Mouse (Mus musculus) CH12.LX (cell line): Measurements from ENCODE around the gene Cysrt1. TPM values are rescaled to one million over a fixed set of nuclear protein-coding genes. Genes with fewer than 3 reads are reported as not detected.

Source experiments
- DNase-seq: peaks from one replicate; pipeline ENCODE4 v3.0.0-alpha.2; 2013; ENCODE audit errors: extremely low read depth
- H3K27ac ChIP-seq: 2 replicates; pipeline ENCODE4 v1.5.1; 2012; ENCODE audit warnings: low read depth, mild to moderate bottlenecking, control low read depth, moderate library complexity; ENCODE audit not compliant: insufficient read depth
- H3K27me3 ChIP-seq: replicated peaks from 2 replicates; pipeline ENCODE3; 2012; ENCODE audit warnings: inconsistent platforms
- H3K36me3 ChIP-seq, 2 experiments: replicated peaks in 1 of 2; 2 replicates each; pipeline versions ENCODE3 to v1.6.1; 2012; ENCODE audit warnings: inconsistent platforms in 1 of 2, low read length in 1 of 2, mild to moderate bottlenecking in 1 of 2, mixed read lengths in 1 of 2, moderate library complexity in 1 of 2; ENCODE audit not compliant: control insufficient read depth in 1 of 2, insufficient read depth in 1 of 2
- H3K4me1 ChIP-seq, 2 experiments: 2 replicates each; pipeline ENCODE4 v1.6.1; 2012; ENCODE audit warnings: inconsistent platforms in 1 of 2, moderate library complexity in 1 of 2; ENCODE audit not compliant: insufficient read depth in 2 of 2, control insufficient read depth in 1 of 2
- H3K4me2 ChIP-seq: 2 replicates; pipeline ENCODE4 v1.6.1; 2012; ENCODE audit warnings: low read depth, mild to moderate bottlenecking, control low read depth; ENCODE audit not compliant: poor library complexity, insufficient read depth, severe bottlenecking
- H3K4me3 ChIP-seq, 3 experiments: fragments of 150-350 bp in 1 of 3; sonication (generic) in 1 of 3; replicated peaks in 1 of 3; 2 replicates each; pipeline versions ENCODE3 to v1.5.1; 2011 to 2012; ENCODE audit warnings: low read depth in 2 of 3, low read length in 2 of 3, mild to moderate bottlenecking in 2 of 3, moderate library complexity in 2 of 3, control low read depth in 1 of 3, improper control_type of control experiment in 1 of 3, inconsistent platforms in 1 of 3, mixed read lengths in 1 of 3; ENCODE audit not compliant: poor library complexity in 1 of 3
- H3K79me2 ChIP-seq: replicated peaks from 2 replicates; pipeline ENCODE4 v1.6.1; 2012; ENCODE audit warnings: mild to moderate bottlenecking, moderate library complexity; ENCODE audit not compliant: control insufficient read depth, poor library complexity, insufficient read depth, severe bottlenecking; ENCODE audit errors: extremely low read depth
- H3K9ac ChIP-seq: 2 replicates; pipeline ENCODE4 v1.6.1; 2012; ENCODE audit warnings: low read depth, mild to moderate bottlenecking, control low read depth, moderate library complexity; ENCODE audit not compliant: insufficient read depth
- H3K9me3 ChIP-seq: replicated peaks from 2 replicates; pipeline ENCODE3; 2012; ENCODE audit warnings: low read length, inconsistent platforms, mixed read lengths
- CHD2 ChIP-seq: IDR thresholded peaks from 2 replicates; pipeline ENCODE4 v1.6.1; 2011; ENCODE audit warnings: low read length, improper control_type of control experiment
- CTCF ChIP-seq, 2 experiments: IDR thresholded peaks in 1 of 2; conservative IDR thresholded peaks in 1 of 2; 2 replicates each; pipeline ENCODE4 v1.5.1; 2011 to 2012; ENCODE audit warnings: low read depth in 2 of 2, low read length in 2 of 2, improper control_type of control experiment in 1 of 2, inconsistent platforms in 1 of 2, mild to moderate bottlenecking in 1 of 2, moderate library complexity in 1 of 2
- E2F4 ChIP-seq: IDR thresholded peaks from 2 replicates; pipeline ENCODE4 v1.6.1; 2011; ENCODE audit warnings: low read depth, low read length, improper control_type of control experiment; ENCODE audit not compliant: insufficient replicate concordance
- GABPA ChIP-seq: IDR thresholded peaks from 2 replicates; pipeline ENCODE4 v1.6.1; 2012; ENCODE audit warnings: low read depth, low read length, improper control_type of control experiment, inconsistent platforms; ENCODE audit not compliant: insufficient replicate concordance
- HCFC1 ChIP-seq: IDR thresholded peaks from 2 replicates; pipeline ENCODE4 v1.6.1; 2012; ENCODE audit warnings: low read depth, mild to moderate bottlenecking, inconsistent platforms, low read length, improper control_type of control experiment
- IRF4 ChIP-seq: IDR thresholded peaks from 2 replicates; pipeline ENCODE4 v1.6.1; 2014; ENCODE audit warnings: low read depth, mild to moderate bottlenecking, inconsistent platforms, low read length, improper control_type of control experiment
- JUN ChIP-seq: IDR thresholded peaks from 2 replicates; pipeline ENCODE4 v1.6.1; 2011; ENCODE audit warnings: low read depth, mild to moderate bottlenecking, low read length, improper control_type of control experiment, moderate library complexity; ENCODE audit not compliant: insufficient read depth
- JUND ChIP-seq: conservative IDR thresholded peaks from 2 replicates; pipeline ENCODE4 v1.6.1; 2011; ENCODE audit warnings: low read depth, low read length, improper control_type of control experiment
- KAT2A ChIP-seq: IDR thresholded peaks from 2 replicates; pipeline ENCODE4 v1.6.1; 2012; ENCODE audit warnings: low read length, improper control_type of control experiment, inconsistent platforms; ENCODE audit not compliant: insufficient replicate concordance
- MAFK ChIP-seq: IDR thresholded peaks from 2 replicates; pipeline ENCODE4 v1.6.1; 2011; ENCODE audit warnings: low read length, improper control_type of control experiment; ENCODE audit not compliant: insufficient replicate concordance
- MAZ ChIP-seq: IDR thresholded peaks from 2 replicates; pipeline ENCODE4 v1.6.1; 2012; ENCODE audit warnings: low read depth, mild to moderate bottlenecking, inconsistent platforms, low read length, improper control_type of control experiment, moderate library complexity
- MXI1 ChIP-seq: IDR thresholded peaks from 2 replicates; pipeline ENCODE4 v1.6.1; 2011; ENCODE audit warnings: mild to moderate bottlenecking, low read depth, low read length, improper control_type of control experiment
- MYC ChIP-seq: IDR thresholded peaks from 2 replicates; pipeline ENCODE4 v1.6.1; 2011; ENCODE audit warnings: low read depth, mild to moderate bottlenecking, improper control_type of control experiment, low read length
- NELFE ChIP-seq: IDR thresholded peaks from 2 replicates; pipeline ENCODE4 v1.6.1; 2011; ENCODE audit warnings: low read depth, low read length, improper control_type of control experiment
- NRF1 ChIP-seq: IDR thresholded peaks from 2 replicates; pipeline ENCODE4 v1.6.1; 2014; ENCODE audit warnings: low read depth, mild to moderate bottlenecking, inconsistent platforms, low read length, improper control_type of control experiment, moderate library complexity
- POLR2A ChIP-seq: IDR thresholded peaks from 2 replicates; pipeline ENCODE4 v1.6.1; 2011; ENCODE audit warnings: low read depth, mild to moderate bottlenecking, improper control_type of control experiment, low read length
- POLR2AphosphoS2 ChIP-seq: IDR thresholded peaks from 2 replicates; pipeline ENCODE4 v1.6.1; 2011; ENCODE audit warnings: low read depth, low read length, improper control_type of control experiment
- RAD21 ChIP-seq: IDR thresholded peaks from 2 replicates; pipeline ENCODE4 v1.6.1; 2011; ENCODE audit warnings: low read depth, mild to moderate bottlenecking, low read length, improper control_type of control experiment, moderate library complexity
- RCOR1 ChIP-seq: conservative IDR thresholded peaks from 2 replicates; pipeline ENCODE4 v1.6.1; 2012; ENCODE audit warnings: low read depth, mild to moderate bottlenecking, inconsistent platforms, low read length, improper control_type of control experiment
- SMC3 ChIP-seq: IDR thresholded peaks from 2 replicates; pipeline ENCODE4 v1.6.1; 2011; ENCODE audit warnings: low read depth, low read length, improper control_type of control experiment
- TBP ChIP-seq: conservative IDR thresholded peaks from 2 replicates; pipeline ENCODE4 v1.6.1; 2011; ENCODE audit warnings: low read depth, low read length, improper control_type of control experiment
- TCF12 ChIP-seq: IDR thresholded peaks from 2 replicates; pipeline ENCODE4 v1.6.1; 2014; ENCODE audit warnings: low read depth, mild to moderate bottlenecking, inconsistent platforms, low read length, improper control_type of control experiment
- ZKSCAN1 ChIP-seq: IDR thresholded peaks from 2 replicates; pipeline ENCODE4 v1.6.1; 2012; ENCODE audit warnings: low read depth, inconsistent platforms, low read length, improper control_type of control experiment, borderline replicate concordance
- ZMIZ1 ChIP-seq: IDR thresholded peaks from 2 replicates; pipeline ENCODE4 v1.6.1; 2012; ENCODE audit warnings: low read depth, mild to moderate bottlenecking, inconsistent platforms, low read length, improper control_type of control experiment
- ZNF384 ChIP-seq: IDR thresholded peaks from 2 replicates; pipeline ENCODE4 v1.6.1; 2012; ENCODE audit warnings: low read depth, low read length, improper control_type of control experiment, inconsistent platforms
- dilution Hi-C: fragments of 300-500 bp; cut with MboI; formaldehyde crosslinking; loops from 2 replicates; pipeline ENCODE4 v1.14.3; 2020; ENCODE audit warnings: low sequenced_read_pairs; ENCODE audit not compliant: extremely low pct_unique_long_range_greater_than_20kb, extremely low pct_ligation_motif_present
- in situ Hi-C: fragments of 300-500 bp; cut with MboI; formaldehyde crosslinking; loops from 3 replicates; pipeline ENCODE4 v1.14.3; 2019; ENCODE audit warnings: low sequenced_read_pairs, low pct_ligation_motif_present, low pct_unique_long_range_greater_than_20kb, mixed read lengths
- polyA plus RNA-seq: library from polyadenylated mRNA; unstranded; fragments of >175 nt; gene quantifications from 2 replicates; pipeline ENCODE4 v1.2.1, GENCODE M21; 2012; ENCODE audit warnings: low read depth; ENCODE audit not compliant: insufficient read length
- total RNA-seq, 2 experiments: library from RNA; depleted of rRNA; stranded (reverse); fragments of 300-350 nt in 1 of 2; fragments of >200 nt in 1 of 2; gene quantifications; 2 replicates each; pipeline ENCODE4 v1.2.3; 2012 to 2014

Cysrt1 gene
- total and polyA plus RNA-seq, 3 experiments: not detected

- TF ChIP-seq CHD2: 0 out of 2 replicates have a peak, but pooled peaks have one; percentile 24
- peak; percentile 65; the same call in 1 of the 2 replicates for TF ChIP-seq RCOR1
- peak; percentile 22; the same call in 1 of the 2 replicates for TF ChIP-seq MAZ
- no peak for TF ChIP-seq JUN
- no peak for TF ChIP-seq GABPA
- no peak for TF ChIP-seq E2F4
- no peak for TF ChIP-seq MAFK
- no peak for TF ChIP-seq CTCF (conservative IDR thresholded peaks at IDR 0.05 in 1 of 2, IDR thresholded peaks at IDR 0.05 in 1 of 2; ENCODE audit: low read depth in 2 of 2, low read length in 2 of 2)
- TF ChIP-seq POLR2A: peak; percentile 33; the same call in 1 of the 2 replicates
- TF ChIP-seq RAD21: no peak
These were observed 47.6 kb downstream of the Cysrt1 start (continued) for GRCm38 (mm10) chr2:25194486-25195171.

- DNase-seq: no peak
- TF ChIP-seq GABPA: no peak
- no peak for TF ChIP-seq MXI1
- no peak for TF ChIP-seq SMC3
- no peak for TF ChIP-seq POLR2AphosphoS2
- no peak for TF ChIP-seq KAT2A
- TF ChIP-seq MYC: 0 out of 2 replicates have a peak, but pooled peaks have one; percentile 15
- dilution Hi-C loops (no loop called here), in situ Hi-C loops (no loop called here)
- no peaks in the 10 kb centered on the region for H3K9me3 ChIP-seq
- peak overlapping the region; percentile 99 for H3K4me2 ChIP-seq
- H3K36me3 ChIP-seq: peaks cover 2 to 34% of the 10 kb centered on the region in 2 experiments
- H3K4me1 ChIP-seq: peaks cover 14 to 36% of the 10 kb centered on the region in 2 experiments
- H3K27ac ChIP-seq: peak overlapping the region; percentile 98
- H3K9ac ChIP-seq: peak overlapping the region; percentile 84; the same call in 1 of the 2 replicates
- peak overlapping the region; percentile 24 to 83 (median 61) for H3K4me3 ChIP-seq
- peaks cover 16% of the 10 kb centered on the region for H3K79me2 ChIP-seq
- H3K27me3 ChIP-seq: no peaks in the 10 kb centered on the region
These were observed 48.2 kb downstream of the Cysrt1 start for GRCm38 (mm10) chr2:25194006-25194405.

GRCm38 (mm10) chr2:25193330-25193770, 48.9 kb downstream of the Cysrt1 start:
- H3K4me1 ChIP-seq: peaks cover 14 to 36% of the 10 kb centered on the region in 2 experiments
- TF ChIP-seq NRF1 (no peak), TBP (no peak), POLR2A (peak; percentile 56; the same call in 1 of the 2 replicates), CTCF (conservative IDR thresholded peaks at IDR 0.05 in 1 of 2, IDR thresholded peaks at IDR 0.05 in 1 of 2; ENCODE audit: low read depth in 2 of 2, low read length in 2 of 2) (peak; percentile 73 to 98), MXI1 (peak; percentile 95), CHD2 (0 out of 2 replicates have a peak, but pooled peaks have one; percentile 31), KAT2A (0 out of 2 replicates have a peak, but pooled peaks have one; percentile 28), RCOR1 (no peak), ZMIZ1 (no peak; the same call in 1 of the 2 replicates), ZNF384 (no peak), JUND (no peak), HCFC1 (no peak; the same call in 1 of the 2 replicates), MYC (peak; percentile 87), ZKSCAN1 (no peak), IRF4 (0 out of 2 replicates have a peak, but pooled peaks have one; percentile 26), MAFK (no peak), E2F4 (peak; percentile 60; the same call in 1 of the 2 replicates), TCF12 (0 out of 2 replicates have a peak, but pooled peaks have one; percentile 47), NELFE (peak; percentile 57; the same call in 1 of the 2 replicates)

More at GRCm38 (mm10) chr2:25193330-25193770, 48.9 kb downstream of the Cysrt1 start:
- H3K27me3 ChIP-seq: no peaks in the 10 kb centered on the region
- H3K9ac ChIP-seq: peak overlapping the region; percentile 84; the same call in 1 of the 2 replicates
- peaks cover 16% of the 10 kb centered on the region for H3K79me2 ChIP-seq
- in situ Hi-C loops (no loop called here), dilution Hi-C loops (no loop called here)
- DNase-seq: peak; percentile 92
- H3K27ac ChIP-seq: peak overlapping the region; percentile 98; the same call in 1 of the 2 replicates
- peaks cover 0 to 28% of the 10 kb centered on the region in 2 experiments for H3K36me3 ChIP-seq
- no peaks in the 10 kb centered on the region for H3K9me3 ChIP-seq
- H3K4me3 ChIP-seq: peak overlapping the region; percentile 8 to 83 (median 61)
- H3K4me2 ChIP-seq: peak overlapping the region; percentile 99
